Mouse (Mus musculus) liver, embryonic 16.5 days (tissue): Measurements from ENCODE around the gene Vwa8. TPM values are rescaled to one million over a fixed set of nuclear protein-coding genes. Genes with fewer than 3 reads are reported as not detected.

Experiments
- ATAC-seq: fragments of 200-750 bp; cut with Nextera tagmentation; 2 replicates; pipeline ENCODE4 v1.8.0; 2017; ENCODE audit warnings: low read depth, mild to moderate bottlenecking, moderate number of reproducible peaks, moderate library complexity
- H3K27ac ChIP-seq: fragments of 300-500 bp; sonication (generic); 2 replicates; pipeline ENCODE4 v1.5.1; 2014; ENCODE audit warnings: mild to moderate bottlenecking, low read length
- H3K27me3 ChIP-seq: fragments of 300-500 bp; sonication (generic); 2 replicates; pipeline ENCODE4 v1.6.1; 2014; ENCODE audit warnings: low read depth, low read length, mixed read lengths; ENCODE audit not compliant: control insufficient read depth, insufficient read depth
- H3K36me3 ChIP-seq: fragments of 300-500 bp; sonication (generic); 2 replicates; pipeline ENCODE4 v1.6.1; 2014; ENCODE audit warnings: mild to moderate bottlenecking; ENCODE audit not compliant: control insufficient read depth, insufficient read depth
- H3K4me1 ChIP-seq: fragments of 300-500 bp; sonication (generic); 2 replicates; pipeline ENCODE4 v1.6.1; 2014; ENCODE audit warnings: low read depth, low read length, mixed read lengths; ENCODE audit not compliant: control insufficient read depth
- H3K4me2 ChIP-seq: fragments of 300-500 bp; sonication (generic); 2 replicates; pipeline ENCODE4 v1.6.1; 2014; ENCODE audit warnings: low read depth, low read length, mixed read lengths
- H3K4me3 ChIP-seq: fragments of 300-500 bp; sonication (generic); 2 replicates; pipeline ENCODE4 v1.5.1; 2014; ENCODE audit warnings: low read depth, mild to moderate bottlenecking, low read length
- H3K9ac ChIP-seq: fragments of 300-500 bp; sonication (generic); 2 replicates; pipeline ENCODE4 v1.6.1; 2014; ENCODE audit warnings: low read depth, low read length
- H3K9me3 ChIP-seq: fragments of 300-500 bp; sonication (generic); replicated peaks from 2 replicates; pipeline ENCODE4 v1.6.1; 2016; ENCODE audit warnings: low read length; ENCODE audit not compliant: control insufficient read depth
- WGBS: fragments of 180-500 bp; shearing (Covaris S2); extraction: QIAGEN DNeasy Blood & Tissue Kit; methylation state at CpG from one replicate; pipeline ENCODE4 v1.1.7; 2014; ENCODE audit not compliant: insufficient replicate concordance; 5-methylcytosine and 5-hydroxymethylcytosine counted together
- polyA plus RNA-seq: library from polyadenylated mRNA; unstranded; fragments of >200 nt; fragmentation: Nextera tagmentation; extraction: Ambion mirVana; gene quantifications from 2 replicates; pipeline ENCODE4 v1.2.1, GENCODE M21; 2015

Gene Vwa8
- polyA plus RNA-seq, 1 experiment from 2014 or later = 9.5 TPM

DNA sequence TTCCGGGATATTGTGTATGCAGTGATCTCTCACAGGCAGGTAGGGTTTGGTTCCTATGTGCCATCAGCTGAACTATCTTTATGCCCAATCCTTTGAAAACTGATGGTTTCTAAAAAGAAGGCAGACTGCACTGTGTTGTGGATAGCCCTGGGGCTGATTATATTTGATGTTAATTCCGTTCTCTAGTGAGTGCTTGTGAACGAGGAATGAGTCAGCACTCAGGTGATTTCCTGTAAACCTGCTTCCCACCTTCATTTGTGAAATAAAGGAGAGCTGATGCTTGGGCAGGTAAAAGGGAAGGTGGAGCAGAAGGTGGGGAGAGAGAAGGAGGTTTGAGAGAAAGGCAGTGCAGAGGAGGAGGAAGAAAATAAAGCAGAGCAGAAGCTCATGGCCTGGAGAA, 261.2 kb downstream of the Vwa8 start:
- no peak for ATAC-seq

DNA sequence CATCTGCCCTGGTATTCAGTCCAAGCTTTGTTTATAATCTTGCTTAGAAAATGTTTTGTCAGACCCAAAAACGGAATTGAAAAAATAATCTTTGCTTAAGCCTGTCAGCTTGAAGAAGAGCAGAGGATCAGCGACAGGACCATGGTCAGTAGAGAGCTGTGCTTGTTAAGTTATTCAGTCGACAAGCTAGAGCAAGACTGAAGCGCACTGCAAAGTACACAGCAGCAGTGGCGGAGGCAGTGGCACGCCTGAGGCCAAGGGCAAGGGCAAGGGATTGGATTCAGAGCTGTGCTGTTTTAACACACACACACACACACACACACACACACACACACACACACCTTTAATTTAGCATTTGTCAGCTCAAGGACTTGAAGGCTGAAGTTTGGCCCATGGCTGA, 263.2 kb downstream of the Vwa8 start:
- no peaks in the 10 kb centered on the region for H3K36me3 ChIP-seq
- no peaks in the 10 kb centered on the region for H3K27me3 ChIP-seq
- no peak overlapping the region for H3K9ac ChIP-seq
- no peak overlapping the region for H3K4me2 ChIP-seq
- H3K9me3 ChIP-seq = no peaks in the 10 kb centered on the region; the same call in 1 of the 2 replicates
- H3K4me3 ChIP-seq = no peak overlapping the region
- ATAC-seq = no peak
- no peaks in the 10 kb centered on the region for H3K4me1 ChIP-seq
- H3K27ac ChIP-seq = no peak overlapping the region
- WGBS = 68% methylated on average over 6 of the region's 6 CpGs

More for the DNA sequence above, 261.2 kb downstream of the Vwa8 start:
- H3K9ac ChIP-seq = no peak overlapping the region
- H3K4me1 ChIP-seq = no peaks in the 10 kb centered on the region
- H3K4me3 ChIP-seq = no peak overlapping the region
- WGBS = 39% methylated on average over 3 of the region's 3 CpGs
- no peaks in the 10 kb centered on the region for H3K27me3 ChIP-seq
- no peak overlapping the region for H3K4me2 ChIP-seq
- H3K27ac ChIP-seq = no peak overlapping the region
- H3K9me3 ChIP-seq = no peaks in the 10 kb centered on the region; the same call in 1 of the 2 replicates
- H3K36me3 ChIP-seq = no peaks in the 10 kb centered on the region

DNA sequence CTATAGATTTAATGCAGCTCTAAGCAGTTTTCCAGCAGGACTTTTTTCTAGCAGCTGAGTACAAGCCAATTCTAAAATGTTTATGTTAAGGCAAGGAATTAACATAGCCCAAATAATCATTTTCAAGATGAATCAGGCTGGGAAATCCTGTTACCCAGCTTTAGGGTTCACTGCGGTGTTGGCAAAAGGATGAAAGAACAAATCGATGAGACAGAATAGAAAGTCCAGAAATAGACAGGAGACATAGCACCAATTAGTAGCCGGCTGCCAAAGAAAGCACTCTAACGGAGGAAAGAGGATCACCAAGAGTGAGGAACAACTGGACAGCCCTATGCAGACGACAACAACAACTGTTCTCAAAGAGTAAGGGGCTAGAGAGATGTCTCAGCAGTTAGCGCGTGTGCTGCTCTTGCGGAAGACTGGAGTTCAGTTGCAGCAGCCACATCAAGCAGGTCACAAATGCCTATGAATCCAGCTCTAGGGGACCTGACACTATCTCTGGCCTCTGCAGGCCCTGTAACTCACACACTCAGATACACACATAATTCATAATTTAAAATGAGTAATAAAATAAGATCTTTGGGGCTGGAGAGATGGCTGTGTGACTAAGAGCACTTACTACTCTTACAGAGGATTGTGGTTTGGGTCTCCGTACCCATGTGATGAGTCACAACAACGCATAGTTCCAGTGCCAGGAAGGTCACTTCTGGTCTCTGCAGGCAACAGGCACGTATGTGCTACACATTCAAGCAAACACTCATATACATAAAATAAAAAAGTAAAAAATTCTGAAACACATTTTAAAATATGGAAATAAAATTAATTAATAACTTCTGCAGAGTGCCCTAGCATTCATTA, 265.9 kb downstream of the Vwa8 start:
- H3K36me3 ChIP-seq = no peaks in the 10 kb centered on the region
- no peak overlapping the region for H3K9ac ChIP-seq
- H3K4me2 ChIP-seq = no peak overlapping the region
- no peak overlapping the region for H3K27ac ChIP-seq
- ATAC-seq = no peak
- H3K4me1 ChIP-seq = no peaks in the 10 kb centered on the region
- H3K4me3 ChIP-seq = no peak overlapping the region
- no peaks in the 10 kb centered on the region for H3K27me3 ChIP-seq
- 75% methylated on average over 11 of the region's 11 CpGs for WGBS
- H3K9me3 ChIP-seq = no peaks in the 10 kb centered on the region

DNA sequence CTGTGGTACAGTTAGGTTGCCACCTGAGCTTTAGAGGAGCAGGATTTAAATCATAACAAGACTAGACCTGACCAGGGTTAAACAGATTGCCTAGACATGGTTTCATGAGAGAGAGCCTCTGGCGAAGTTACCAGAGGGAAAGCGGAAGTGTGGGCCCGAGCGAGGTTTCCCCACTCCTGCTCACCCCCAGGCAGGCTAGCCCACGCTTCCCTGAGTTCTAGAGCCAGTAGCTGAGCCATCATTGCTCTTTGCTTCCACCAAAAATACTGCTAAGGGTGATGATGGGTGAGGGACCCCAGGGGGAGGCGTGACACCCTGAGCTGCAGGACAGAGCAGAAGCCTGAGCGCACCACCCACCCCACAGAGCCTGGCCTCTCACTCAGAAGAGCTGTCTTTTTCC, 269.6 kb downstream of the Vwa8 start:
- Histone ChIP-seq H3K36me3 (no peaks in the 10 kb centered on the region), H3K4me2 (no peak overlapping the region), H3K9me3 (no peaks in the 10 kb centered on the region), H3K27ac (no peak overlapping the region), H3K9ac (no peak overlapping the region), H3K27me3 (no peaks in the 10 kb centered on the region), H3K4me1 (no peaks in the 10 kb centered on the region), H3K4me3 (no peak overlapping the region)
- 63% methylated on average over 7 of the region's 7 CpGs for WGBS
- ATAC-seq = no peak

DNA sequence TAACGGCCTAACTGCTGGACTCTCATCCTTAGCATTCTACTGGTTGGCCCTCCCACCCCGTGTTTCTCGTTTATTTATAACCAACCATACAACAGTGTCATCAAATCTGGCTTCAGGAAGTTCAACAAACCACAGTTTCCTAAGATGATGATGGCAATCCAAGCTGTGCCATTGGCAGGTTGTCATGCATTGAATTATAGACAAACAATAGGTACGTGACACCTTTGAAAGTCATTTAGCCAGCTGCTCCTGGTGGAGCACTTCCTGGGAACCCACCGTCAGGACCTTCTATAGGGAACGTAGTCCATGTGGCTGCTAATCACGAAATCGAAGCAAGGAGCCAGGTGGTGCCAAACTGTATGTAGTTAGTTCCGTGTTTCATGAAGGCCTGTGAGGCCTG, 270.5 kb downstream of the Vwa8 start:
- Histone ChIP-seq H3K27ac (no peak overlapping the region), H3K36me3 (no peaks in the 10 kb centered on the region), H3K9me3 (no peaks in the 10 kb centered on the region), H3K4me1 (no peaks in the 10 kb centered on the region), H3K4me2 (no peak overlapping the region), H3K9ac (no peak overlapping the region), H3K4me3 (no peak overlapping the region), H3K27me3 (no peaks in the 10 kb centered on the region)
- ATAC-seq = no peak
- WGBS = 54% methylated on average over 9 of the region's 9 CpGs

DNA sequence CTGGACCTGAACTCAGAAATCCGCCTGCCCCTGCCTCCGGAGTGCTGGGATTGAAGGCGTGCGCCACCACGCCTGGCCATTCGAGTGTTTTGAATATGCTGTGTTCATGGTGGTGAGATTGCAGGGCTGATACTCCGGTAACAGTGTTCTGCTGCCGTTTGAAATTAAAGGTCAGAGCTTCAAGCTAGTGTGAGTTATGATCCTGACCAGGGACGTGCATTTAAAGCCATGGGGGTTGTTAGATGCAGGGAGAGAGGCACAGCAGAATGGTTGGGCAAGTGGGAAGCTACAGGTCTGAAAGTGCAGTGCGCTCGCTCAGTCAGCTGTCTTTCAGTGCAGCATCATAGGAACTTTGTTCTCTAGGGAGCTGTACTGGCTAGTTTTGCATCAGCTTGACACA, 271.8 kb downstream of the Vwa8 start:
- H3K27ac ChIP-seq = no peak overlapping the region
- H3K4me1 ChIP-seq = no peaks in the 10 kb centered on the region; the same call in 1 of the 2 replicates
- H3K9me3 ChIP-seq = no peaks in the 10 kb centered on the region
- H3K4me2 ChIP-seq = no peak overlapping the region
- H3K27me3 ChIP-seq = no peaks in the 10 kb centered on the region
- no peak overlapping the region for H3K4me3 ChIP-seq
- no peak overlapping the region for H3K9ac ChIP-seq
- WGBS = 64% methylated on average over 11 of the region's 11 CpGs
- H3K36me3 ChIP-seq = no peaks in the 10 kb centered on the region
- no peak for ATAC-seq

DNA sequence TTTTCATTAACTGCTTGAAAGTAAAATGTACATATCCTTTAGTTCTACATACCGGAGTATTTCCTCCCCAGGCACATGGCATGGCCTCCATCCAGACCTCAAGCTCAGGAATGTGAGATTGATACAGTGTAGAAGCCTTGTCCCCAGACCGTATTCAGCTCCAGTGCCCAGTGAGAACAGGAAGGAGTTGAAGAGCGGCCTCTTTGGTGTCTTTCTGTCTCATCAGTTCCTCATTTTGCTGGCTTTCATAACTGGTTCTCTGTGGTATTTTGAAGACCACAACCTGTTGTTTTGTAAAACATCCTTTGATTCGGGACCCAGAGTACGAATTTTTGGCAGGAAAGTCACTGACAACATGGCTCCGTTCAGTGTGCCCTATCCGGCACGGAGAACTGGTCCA, 274.6 kb downstream of the Vwa8 start:
- H3K4me1 ChIP-seq = no peaks in the 10 kb centered on the region; the same call in 1 of the 2 replicates
- H3K4me2 ChIP-seq = no peak overlapping the region
- no peaks in the 10 kb centered on the region for H3K9me3 ChIP-seq
- no peak overlapping the region for H3K9ac ChIP-seq
- no peak for ATAC-seq
- no peaks in the 10 kb centered on the region for H3K36me3 ChIP-seq
- H3K27me3 ChIP-seq = no peaks in the 10 kb centered on the region
- H3K27ac ChIP-seq = no peak overlapping the region
- H3K4me3 ChIP-seq = no peak overlapping the region
- WGBS = 38% methylated on average over 8 of the region's 8 CpGs

DNA sequence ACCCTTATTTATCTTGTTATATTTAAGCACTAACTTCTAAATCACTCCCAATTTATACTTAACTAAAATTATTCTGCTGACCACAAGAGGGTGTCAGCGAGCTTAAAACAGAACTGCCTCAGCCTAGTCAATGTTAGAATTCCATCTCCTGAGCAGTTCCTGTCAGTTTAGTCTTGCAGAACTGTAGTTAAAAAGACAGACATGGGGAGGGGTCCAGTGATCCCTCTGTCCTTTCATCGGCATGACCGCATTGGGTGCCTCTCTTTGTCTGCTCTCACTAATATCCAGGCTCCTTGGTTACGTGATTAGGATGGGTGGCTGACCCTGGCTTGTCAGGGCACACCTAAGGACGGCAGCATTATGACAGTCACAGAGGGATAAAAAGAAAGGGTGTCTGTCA, 275.8 kb downstream of the Vwa8 start:
- Histone ChIP-seq H3K9me3 (no peaks in the 10 kb centered on the region), H3K27ac (no peak overlapping the region), H3K4me3 (no peak overlapping the region), H3K9ac (no peak overlapping the region), H3K27me3 (no peaks in the 10 kb centered on the region), H3K4me1 (no peaks in the 10 kb centered on the region; the same call in 1 of the 2 replicates), H3K4me2 (no peak overlapping the region), H3K36me3 (no peaks in the 10 kb centered on the region)
- 52% methylated on average over 5 of the region's 5 CpGs for WGBS
- no peak for ATAC-seq

DNA sequence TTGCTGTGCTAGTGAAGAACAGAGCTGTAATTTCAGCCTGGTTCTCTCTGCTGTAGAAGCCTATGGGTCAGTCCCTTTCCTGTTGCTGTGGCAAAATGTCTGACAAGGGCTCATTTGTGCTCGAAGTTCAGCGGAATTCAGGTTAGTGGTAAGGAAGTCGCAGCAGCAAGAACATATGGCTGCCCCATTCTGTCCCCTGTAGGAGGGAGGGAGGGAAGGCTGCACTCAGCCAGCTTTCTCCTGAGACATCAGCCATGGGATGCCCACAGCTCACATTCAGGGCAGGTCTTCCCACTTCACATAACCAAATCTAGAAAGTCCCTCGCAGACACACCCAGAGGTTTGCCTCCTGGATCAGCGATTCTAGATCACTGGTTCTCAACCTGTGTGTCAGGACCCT, 277.3 kb downstream of the Vwa8 start:
- H3K27me3 ChIP-seq = no peaks in the 10 kb centered on the region
- no peaks in the 10 kb centered on the region; the same call in 1 of the 2 replicates for H3K4me1 ChIP-seq
- H3K9ac ChIP-seq = no peak overlapping the region
- no peaks in the 10 kb centered on the region for H3K36me3 ChIP-seq
- no peak for ATAC-seq
- H3K27ac ChIP-seq = no peak overlapping the region
- WGBS = 58% methylated on average over 5 of the region's 5 CpGs
- H3K9me3 ChIP-seq = no peaks in the 10 kb centered on the region
- no peak overlapping the region for H3K4me3 ChIP-seq
- H3K4me2 ChIP-seq = no peak overlapping the region
